8 mouse cellular contexts compared by ENCODE assay signal in the genomic region with DNA sequence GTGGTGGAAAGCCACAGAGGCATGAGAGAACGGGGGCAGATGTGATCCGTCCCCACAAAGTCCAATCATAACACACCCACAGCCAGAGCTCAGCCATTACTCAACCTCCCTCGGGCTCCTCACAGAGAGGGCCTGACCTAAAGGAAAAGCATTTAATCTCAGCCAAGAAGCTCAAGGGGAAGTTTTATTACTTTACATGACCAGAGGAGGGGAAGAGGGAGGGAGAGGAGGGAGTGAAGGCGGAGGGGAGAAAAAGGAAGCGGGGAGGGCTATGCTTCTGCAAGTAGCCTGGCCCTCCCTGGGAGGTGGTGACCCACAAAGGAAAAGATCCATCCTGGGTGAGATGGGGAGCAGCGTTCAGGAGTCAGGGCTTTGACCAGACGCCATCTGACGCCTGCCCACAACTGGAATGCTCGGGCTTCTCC. TPM values are rescaled to one million over a fixed set of nuclear protein-coding genes. Genes with fewer than 3 reads are reported as not detected.
DNase-seq lines count a peak whose midpoint lies in the region; ATAC-seq lines count a peak whose summit lies in the region.

No protein-coding gene starts in this region.

- no peak overlapping the region for H3K4me3 ChIP-seq in forebrain, embryonic 11.5 days (ENCODE audit: low read depth, low read length)
- H3K4me3 ChIP-seq in forebrain, embryonic 15.5 days: no peak overlapping the region
- no peak overlapping the region for H3K4me3 ChIP-seq in forebrain, embryonic 14.5 days (ENCODE audit: low read depth, low read length)

- H3K4me1 ChIP-seq in forebrain, embryonic 11.5 days (replicated peaks; ENCODE audit: control insufficient read depth, insufficient read depth, low read length): no peaks in the 10 kb centered on the region
- H3K4me1 ChIP-seq in forebrain, embryonic 15.5 days: no peaks in the 10 kb centered on the region
- H3K4me1 ChIP-seq in forebrain, embryonic 14.5 days (ENCODE audit: control insufficient read depth, insufficient read depth, low read length): no peaks in the 10 kb centered on the region

- ATAC-seq in forebrain, embryonic 11.5 days (replicated peaks; ENCODE audit: low FRiP score): no peak
- ATAC-seq in forebrain, embryonic 15.5 days (replicated peaks): no peak
- no peak for ATAC-seq in forebrain, embryonic 14.5 days

- no peaks in the 10 kb centered on the region for H3K36me3 ChIP-seq in forebrain, embryonic 11.5 days (ENCODE audit: control insufficient read depth, insufficient read depth, low read length)
- H3K36me3 ChIP-seq in forebrain, embryonic 15.5 days: no peaks in the 10 kb centered on the region
- no peaks in the 10 kb centered on the region for H3K36me3 ChIP-seq in forebrain, embryonic 14.5 days (ENCODE audit: control insufficient read depth, insufficient read depth, low read length)

- no peaks in the 10 kb centered on the region for H3K27me3 ChIP-seq in forebrain, embryonic 11.5 days (ENCODE audit: control insufficient read depth, insufficient read depth, low read length)
- H3K27me3 ChIP-seq in forebrain, embryonic 15.5 days: no peaks in the 10 kb centered on the region
- H3K27me3 ChIP-seq in forebrain, embryonic 14.5 days (replicated peaks; ENCODE audit: control insufficient read depth, insufficient read depth, low read length): no peaks in the 10 kb centered on the region

- no peak overlapping the region for H3K4me2 ChIP-seq in forebrain, embryonic 11.5 days (ENCODE audit: low read depth, low read length, severe bottlenecking)
- H3K4me2 ChIP-seq in forebrain, embryonic 15.5 days (replicated peaks): no peak overlapping the region
- no peak overlapping the region for H3K4me2 ChIP-seq in forebrain, embryonic 14.5 days (ENCODE audit: low read length)

- WGBS in forebrain, embryonic 11.5 days: 87% methylated on average over 9 of the region's 9 CpGs
- WGBS in forebrain, embryonic 15.5 days: 84% methylated on average over 9 of the region's 9 CpGs
- 79% methylated on average over 9 of the region's 9 CpGs for WGBS in forebrain, embryonic 14.5 days

- no peak overlapping the region for H3K9ac ChIP-seq in forebrain, embryonic 11.5 days (ENCODE audit: low read length)
- H3K9ac ChIP-seq in forebrain, embryonic 15.5 days (replicated peaks): no peak overlapping the region
- no peak overlapping the region for H3K9ac ChIP-seq in forebrain, embryonic 14.5 days (ENCODE audit: low read length)

- no peaks in the 10 kb centered on the region for H3K9me3 ChIP-seq in forebrain, embryonic 11.5 days (ENCODE audit: control insufficient read depth, low read length)
- no peaks in the 10 kb centered on the region for H3K9me3 ChIP-seq in forebrain, embryonic 15.5 days
- H3K9me3 ChIP-seq in forebrain, embryonic 14.5 days (replicated peaks; ENCODE audit: control insufficient read depth, low read length): no peaks in the 10 kb centered on the region

- peak; percentile 35 for DNase-seq in forebrain, embryonic 11.5 days (ENCODE audit: low spot score)
- peak; percentile 12 for DNase-seq in urinary bladder, postnatal 14 days (ENCODE audit: low spot score)
- DNase-seq in urinary bladder, postnatal 25 days (ENCODE audit: low spot score): no peak
- DNase-seq in kidney, postnatal 25 days: peak; percentile 35 to 61
- DNase-seq in cerebellum, adult 18-20 months: no peak
- no peak for DNase-seq in natural killer cell, adult 2 months (ENCODE audit: low spot score in 2 of 2)
- DNase-seq in forebrain, embryonic 14.5 days (ENCODE audit: low spot score): no peak

- no peak overlapping the region for H3K27ac ChIP-seq in forebrain, embryonic 11.5 days (ENCODE audit: low read depth, low read length)
- H3K27ac ChIP-seq in forebrain, embryonic 15.5 days (replicated peaks): no peak overlapping the region
- H3K27ac ChIP-seq in forebrain, embryonic 14.5 days (ENCODE audit: low read depth, low read length): no peak overlapping the region

RNA-seq across cellular contexts. Expression of gene Hhat, which starts 35.0 kb away (rescaled TPM):
- polyA plus RNA-seq in forebrain, embryonic 11.5 days (2014; fragmentation: Nextera tagmentation; extraction: Ambion mirVana): 6.2 and 8.0 TPM in 2 replicates
- polyA plus RNA-seq in forebrain, embryonic 15.5 days (2015; fragmentation: Nextera tagmentation; extraction: Ambion mirVana): 2.0 and 2.7 TPM in 2 replicates
- polyA plus RNA-seq in forebrain, embryonic 14.5 days (2014; fragmentation: Nextera tagmentation; extraction: Ambion mirVana): 3.5 and 3.8 TPM in 2 replicates

Comparison
In these comparisons a context has a peak if more than half of its experiments do, and no peak if none do; other contexts are left out.
1. DNase-seq: peak in forebrain, embryonic 11.5 days (single experiment), urinary bladder, postnatal 14 days (single experiment) and kidney, postnatal 25 days (2 of 2); none in urinary bladder, postnatal 25 days (single experiment), cerebellum, adult 18-20 months (0 of 2), natural killer cell, adult 2 months (0 of 2) and forebrain, embryonic 14.5 days (single experiment).